Mouse (Mus musculus) liver, embryonic 16.5 days (tissue): ENCODE data around the gene Aebp2. TPM values are rescaled to one million over a fixed set of nuclear protein-coding genes. Genes with fewer than 3 reads are reported as not detected.

Experiments used
- ATAC-seq: fragments of 200-750 bp; cut with Nextera tagmentation; 2 replicates; pipeline ENCODE4 v1.8.0; 2017; ENCODE audit warnings: low read depth, mild to moderate bottlenecking, moderate number of reproducible peaks, moderate library complexity
- H3K27ac ChIP-seq: fragments of 300-500 bp; sonication (generic); 2 replicates; pipeline ENCODE4 v1.5.1; 2014; ENCODE audit warnings: mild to moderate bottlenecking, low read length
- H3K27me3 ChIP-seq: fragments of 300-500 bp; sonication (generic); 2 replicates; pipeline ENCODE4 v1.6.1; 2014; ENCODE audit warnings: low read depth, low read length, mixed read lengths; ENCODE audit not compliant: control insufficient read depth, insufficient read depth
- H3K36me3 ChIP-seq: fragments of 300-500 bp; sonication (generic); 2 replicates; pipeline ENCODE4 v1.6.1; 2014; ENCODE audit warnings: mild to moderate bottlenecking; ENCODE audit not compliant: control insufficient read depth, insufficient read depth
- H3K4me1 ChIP-seq: fragments of 300-500 bp; sonication (generic); 2 replicates; pipeline ENCODE4 v1.6.1; 2014; ENCODE audit warnings: low read depth, low read length, mixed read lengths; ENCODE audit not compliant: control insufficient read depth
- H3K4me2 ChIP-seq: fragments of 300-500 bp; sonication (generic); 2 replicates; pipeline ENCODE4 v1.6.1; 2014; ENCODE audit warnings: low read depth, low read length, mixed read lengths
- H3K4me3 ChIP-seq: fragments of 300-500 bp; sonication (generic); 2 replicates; pipeline ENCODE4 v1.5.1; 2014; ENCODE audit warnings: low read depth, mild to moderate bottlenecking, low read length
- H3K9ac ChIP-seq: fragments of 300-500 bp; sonication (generic); 2 replicates; pipeline ENCODE4 v1.6.1; 2014; ENCODE audit warnings: low read depth, low read length
- H3K9me3 ChIP-seq: fragments of 300-500 bp; sonication (generic); replicated peaks from 2 replicates; pipeline ENCODE4 v1.6.1; 2016; ENCODE audit warnings: low read length; ENCODE audit not compliant: control insufficient read depth
- WGBS: fragments of 180-500 bp; shearing (Covaris S2); extraction: QIAGEN DNeasy Blood & Tissue Kit; methylation state at CpG from one replicate; pipeline ENCODE4 v1.1.7; 2014; ENCODE audit not compliant: insufficient replicate concordance; 5-methylcytosine and 5-hydroxymethylcytosine counted together
- polyA plus RNA-seq: library from polyadenylated mRNA; unstranded; fragments of >200 nt; fragmentation: Nextera tagmentation; extraction: Ambion mirVana; gene quantifications from 2 replicates; pipeline ENCODE4 v1.2.1, GENCODE M21; 2015

Aebp2 gene
- polyA plus RNA-seq, 1 experiment from 2014 or later = 2.5 TPM

DNA sequence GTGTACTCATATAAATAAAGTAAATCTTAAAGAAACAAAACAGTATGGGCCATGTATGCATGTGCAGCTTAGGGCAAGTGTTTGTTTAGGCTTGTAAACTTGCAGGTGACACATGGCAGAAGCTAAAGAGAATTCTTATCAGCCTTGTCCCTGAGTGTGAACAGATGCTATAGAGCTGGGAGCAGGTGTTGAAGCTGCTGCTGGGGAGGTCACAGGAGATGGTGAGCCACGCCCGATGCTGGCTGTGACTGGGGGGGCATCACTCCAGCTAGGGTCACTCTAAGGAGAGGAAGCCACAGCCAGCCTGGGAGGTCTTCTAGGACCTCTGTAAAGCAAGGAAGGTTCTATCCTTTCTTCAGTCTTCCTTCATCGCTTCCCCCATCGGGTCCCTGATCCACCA lies 53.6 kb downstream of the Aebp2 start:
- WGBS = 74% methylated on average over 4 of the region's 4 CpGs
- ATAC-seq = no peak

DNA sequence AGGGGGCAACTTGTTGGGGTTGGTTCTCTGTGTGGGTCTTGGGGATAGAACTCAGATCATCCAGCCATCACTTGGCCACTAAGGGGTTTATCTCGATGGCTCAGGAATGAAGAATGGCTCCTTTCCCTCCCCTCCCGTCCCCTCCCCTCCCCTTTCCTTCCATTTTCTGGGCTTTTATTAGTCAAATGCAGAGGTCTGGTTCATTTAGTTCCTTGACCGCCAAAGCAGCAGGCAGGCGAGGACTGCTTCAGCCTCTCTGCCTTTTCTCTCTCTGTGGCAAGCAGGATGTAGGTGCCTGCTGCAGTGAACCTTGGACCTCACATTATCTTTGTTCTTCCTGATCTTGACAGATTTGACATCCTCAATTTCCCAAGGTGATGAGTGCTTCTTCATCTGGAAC lies 54.6 kb downstream of the Aebp2 start:
- no peak overlapping the region for H3K9ac ChIP-seq
- no peak overlapping the region for H3K4me3 ChIP-seq
- H3K4me1 ChIP-seq = no peaks in the 10 kb centered on the region
- H3K36me3 ChIP-seq = no peaks in the 10 kb centered on the region
- ATAC-seq = no peak
- H3K27ac ChIP-seq = no peak overlapping the region
- 42% methylated on average over 4 of the region's 4 CpGs for WGBS
- H3K9me3 ChIP-seq = no peaks in the 10 kb centered on the region
- H3K27me3 ChIP-seq = no peaks in the 10 kb centered on the region
- H3K4me2 ChIP-seq = no peak overlapping the region

More for the DNA sequence above, 53.6 kb downstream of the Aebp2 start:
- no peaks in the 10 kb centered on the region for H3K27me3 ChIP-seq
- H3K27ac ChIP-seq = no peak overlapping the region
- no peaks in the 10 kb centered on the region for H3K4me1 ChIP-seq
- H3K9ac ChIP-seq = no peak overlapping the region
- no peaks in the 10 kb centered on the region for H3K9me3 ChIP-seq
- no peaks in the 10 kb centered on the region for H3K36me3 ChIP-seq
- H3K4me2 ChIP-seq = no peak overlapping the region
- H3K4me3 ChIP-seq = no peak overlapping the region

DNA sequence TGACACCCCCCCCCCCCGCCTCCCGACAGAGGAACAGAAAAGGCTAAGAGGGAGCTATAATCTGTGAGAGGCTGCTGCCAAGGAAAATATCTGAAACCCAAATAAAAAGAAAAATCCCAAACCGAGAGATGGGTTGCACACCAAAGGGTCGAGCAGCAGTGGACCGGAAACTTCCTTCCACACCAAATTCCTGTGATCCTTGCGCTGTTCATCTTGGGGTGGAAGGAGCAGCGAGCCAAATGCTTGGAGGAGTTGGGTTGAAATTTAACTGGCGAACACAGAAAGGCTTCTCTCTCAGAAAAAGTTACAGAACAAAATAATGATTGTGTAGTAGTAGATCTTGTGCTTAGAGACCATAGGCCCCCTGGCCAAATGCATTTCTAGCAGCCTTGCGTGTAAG lies 55.5 kb downstream of the Aebp2 start:
- Histone ChIP-seq H3K4me2 (no peak overlapping the region), H3K9me3 (no peaks in the 10 kb centered on the region), H3K36me3 (no peaks in the 10 kb centered on the region), H3K9ac (no peak overlapping the region), H3K4me1 (no peaks in the 10 kb centered on the region), H3K27ac (no peak overlapping the region), H3K27me3 (no peaks in the 10 kb centered on the region), H3K4me3 (no peak overlapping the region)
- ATAC-seq = no peak
- WGBS = 72% methylated on average over 9 of the region's 9 CpGs

DNA sequence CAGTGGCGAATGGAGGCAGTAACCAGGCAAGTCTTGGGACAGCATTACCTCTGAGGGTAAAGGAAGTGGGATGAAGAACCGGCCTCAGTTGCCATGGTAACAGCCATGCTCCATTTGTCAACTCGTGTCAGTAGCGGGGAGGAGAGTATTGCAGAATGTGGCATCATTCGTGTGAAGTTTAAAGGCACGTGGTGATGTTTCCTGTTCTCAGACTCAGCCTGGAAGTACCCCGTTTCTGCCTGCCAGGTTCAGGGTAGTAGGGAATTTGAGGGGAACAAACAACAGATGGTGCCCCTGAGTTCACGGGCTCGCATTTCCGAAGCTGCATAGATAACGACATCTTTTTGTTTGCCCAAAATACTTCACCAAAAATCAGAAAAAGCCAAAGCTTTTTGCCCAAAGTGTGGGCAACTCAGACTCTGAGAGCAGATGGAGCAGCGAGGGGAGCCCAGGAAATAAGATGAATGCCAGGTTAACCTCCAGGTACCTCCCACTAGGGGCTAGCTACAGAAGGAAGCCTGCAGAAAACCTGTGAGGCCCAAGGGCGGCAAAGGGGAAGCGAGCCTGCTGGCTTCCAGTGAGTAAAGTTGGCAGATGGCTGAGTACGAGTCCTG lies 56.3 kb downstream of the Aebp2 start:
- WGBS = 18% methylated on average over 15 of the region's 15 CpGs
- no peak overlapping the region for H3K9ac ChIP-seq
- ATAC-seq = no peak

DNA sequence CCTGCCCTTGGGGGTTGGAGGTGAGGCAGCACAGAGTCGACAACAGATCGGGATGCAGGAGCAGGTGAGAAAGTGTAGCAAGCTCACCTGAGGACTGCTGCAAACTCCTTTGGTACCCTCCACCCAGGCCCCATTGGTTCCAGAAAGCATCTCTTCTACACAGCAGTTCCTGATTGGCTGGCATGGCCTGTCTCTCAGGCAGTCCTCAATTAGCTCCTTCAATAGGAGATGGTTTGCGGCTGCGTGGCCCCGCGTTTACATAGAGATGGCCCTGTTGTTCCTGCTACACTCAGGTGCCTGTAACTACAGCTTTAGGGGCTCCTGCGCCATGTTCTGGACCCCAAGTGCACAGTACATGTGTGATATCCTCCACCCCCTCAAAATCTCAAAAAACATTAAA lies 58.2 kb downstream of the Aebp2 start:
- Histone ChIP-seq H3K4me3 (no peak overlapping the region), H3K4me2 (no peak overlapping the region), H3K9ac (no peak overlapping the region), H3K27ac (no peak overlapping the region), H3K9me3 (no peaks in the 10 kb centered on the region), H3K36me3 (no peaks in the 10 kb centered on the region), H3K27me3 (no peaks in the 10 kb centered on the region), H3K4me1 (no peaks in the 10 kb centered on the region)
- 59% methylated on average over 7 of the region's 7 CpGs for WGBS
- no peak for ATAC-seq

More for the DNA sequence above, 56.3 kb downstream of the Aebp2 start:
- no peaks in the 10 kb centered on the region for H3K4me1 ChIP-seq
- no peak overlapping the region for H3K4me2 ChIP-seq
- no peaks in the 10 kb centered on the region for H3K36me3 ChIP-seq
- no peaks in the 10 kb centered on the region for H3K27me3 ChIP-seq
- H3K27ac ChIP-seq = no peak overlapping the region
- H3K9me3 ChIP-seq = no peaks in the 10 kb centered on the region
- H3K4me3 ChIP-seq = no peak overlapping the region

DNA sequence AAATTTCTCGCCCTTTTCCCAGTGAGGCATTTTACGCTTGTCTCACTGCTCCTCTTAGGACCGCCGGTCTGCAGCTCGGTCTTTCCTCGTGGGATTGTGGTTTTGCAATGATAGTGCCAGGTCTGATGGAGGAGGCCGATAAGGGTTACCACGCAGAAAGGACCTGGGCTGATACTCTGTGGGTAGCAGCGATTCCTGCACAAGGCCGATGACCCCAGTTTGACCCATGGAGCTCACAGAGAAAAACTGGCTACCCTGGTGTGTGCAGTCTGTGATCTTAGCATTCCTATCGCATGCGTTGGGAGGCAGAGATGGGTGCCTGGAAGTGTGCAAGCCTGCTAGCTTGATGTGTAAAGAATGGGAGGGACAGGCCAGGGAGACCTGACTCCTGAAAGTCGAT lies 60.4 kb downstream of the Aebp2 start:
- Histone ChIP-seq H3K4me1 (no peaks in the 10 kb centered on the region), H3K4me3 (no peak overlapping the region), H3K9me3 (no peaks in the 10 kb centered on the region), H3K4me2 (no peak overlapping the region), H3K36me3 (no peaks in the 10 kb centered on the region), H3K27ac (no peak overlapping the region), H3K27me3 (no peaks in the 10 kb centered on the region), H3K9ac (no peak overlapping the region)
- 16% methylated on average over 13 of the region's 13 CpGs for WGBS
- no peak for ATAC-seq

DNA sequence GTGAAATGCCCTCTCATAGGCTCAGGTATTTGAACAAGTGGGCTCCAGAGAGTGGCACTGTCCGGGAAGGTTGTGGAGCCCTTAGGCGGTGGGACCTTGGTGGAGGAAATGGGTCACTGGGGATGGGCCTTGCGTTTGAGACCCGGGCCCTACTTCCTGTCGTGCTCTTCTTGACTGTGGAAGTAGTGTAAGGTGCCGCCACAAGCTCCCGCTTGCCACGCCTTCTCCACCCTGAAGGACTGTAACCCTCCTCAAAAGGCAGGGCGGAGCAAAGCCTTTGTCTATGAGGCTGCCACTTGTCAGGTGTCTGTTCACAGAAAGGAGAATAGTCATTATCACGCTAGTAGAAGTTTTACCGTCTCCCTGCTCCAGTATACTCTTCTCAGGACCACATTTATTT lies 61.9 kb downstream of the Aebp2 start:
- H3K9ac ChIP-seq = no peak overlapping the region
- no peaks in the 10 kb centered on the region for H3K36me3 ChIP-seq
- no peaks in the 10 kb centered on the region for H3K4me1 ChIP-seq
- no peak overlapping the region for H3K4me3 ChIP-seq
- ATAC-seq = no peak
- no peaks in the 10 kb centered on the region for H3K27me3 ChIP-seq
- WGBS = 66% methylated on average over 11 of the region's 11 CpGs
- no peak overlapping the region for H3K27ac ChIP-seq
- no peak overlapping the region for H3K4me2 ChIP-seq
- H3K9me3 ChIP-seq = no peaks in the 10 kb centered on the region

DNA sequence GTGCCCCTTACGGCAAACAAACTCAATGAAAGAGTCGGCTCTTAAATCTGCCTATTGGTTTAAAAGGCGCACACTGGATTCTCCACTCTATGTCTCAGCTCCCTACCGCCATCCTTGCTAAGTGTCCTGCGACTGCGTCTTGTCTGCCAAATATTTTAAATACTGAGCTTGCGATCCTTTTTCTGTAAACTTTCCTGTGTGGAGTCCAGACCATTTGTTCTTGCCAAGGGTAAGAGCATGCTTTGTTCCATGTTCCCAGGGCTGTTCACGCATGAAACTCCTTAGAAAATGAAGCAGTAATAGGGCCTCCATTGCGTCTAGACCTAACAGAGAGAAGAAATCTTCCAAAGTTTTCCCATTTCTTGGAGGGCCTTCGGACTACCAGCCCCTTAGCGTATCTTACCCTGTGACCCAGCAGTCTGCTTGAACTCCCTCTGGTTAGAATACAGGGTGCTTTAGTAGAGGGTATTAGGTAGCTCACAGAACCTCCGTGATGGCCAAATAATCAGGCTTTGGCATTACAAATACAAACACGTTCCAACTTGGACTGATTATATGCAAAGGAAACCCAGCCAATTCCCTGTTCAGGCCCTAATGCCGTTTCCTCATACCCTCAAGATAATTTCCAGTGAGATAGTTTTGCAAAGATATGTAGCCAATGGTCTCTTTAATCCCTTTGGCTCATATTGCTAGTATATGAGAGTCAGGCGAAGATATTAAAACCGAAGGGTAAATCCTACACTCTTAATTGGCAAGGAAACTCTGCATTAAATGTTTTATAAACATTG lies 67.3 kb downstream of the Aebp2 start:
- Histone ChIP-seq H3K4me2 (no peak overlapping the region), H3K4me3 (no peak overlapping the region), H3K36me3 (no peaks in the 10 kb centered on the region), H3K4me1 (no peaks in the 10 kb centered on the region), H3K9me3 (no peaks in the 10 kb centered on the region), H3K9ac (no peak overlapping the region), H3K27ac (no peak overlapping the region), H3K27me3 (no peaks in the 10 kb centered on the region)
- no peak for ATAC-seq
- 69% methylated on average over 16 of the region's 16 CpGs for WGBS

DNA sequence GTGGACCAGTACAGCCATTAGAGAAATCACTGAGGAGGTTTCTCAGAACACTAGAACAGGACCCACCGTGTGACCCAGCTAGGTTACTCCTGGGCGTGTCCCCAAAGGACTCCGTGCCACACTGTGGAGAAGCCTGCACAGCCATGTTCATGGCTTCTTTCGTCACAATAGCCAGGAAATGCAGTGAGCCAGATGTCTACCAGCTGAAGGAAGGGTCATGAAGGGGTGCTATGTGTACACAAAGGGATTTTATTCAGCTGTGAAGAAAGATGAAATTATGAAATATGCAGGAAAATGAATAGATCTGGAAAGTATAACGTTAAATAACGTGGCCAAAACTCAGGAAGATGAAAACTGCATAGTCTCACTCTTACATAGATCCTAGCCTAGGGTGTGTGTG lies 69.7 kb downstream of the Aebp2 start:
- ATAC-seq = no peak
- Histone ChIP-seq H3K27me3 (no peaks in the 10 kb centered on the region), H3K27ac (no peak overlapping the region), H3K4me3 (no peak overlapping the region), H3K4me2 (no peak overlapping the region), H3K36me3 (no peaks in the 10 kb centered on the region), H3K4me1 (no peaks in the 10 kb centered on the region), H3K9me3 (no peaks in the 10 kb centered on the region), H3K9ac (no peak overlapping the region)
- 67% methylated on average over 6 of the region's 6 CpGs for WGBS
